Mouse (Mus musculus) megakaryocyte, embryonic 14.5 days (primary cell): ENCODE data around the gene Tnfrsf14. TPM values are rescaled to one million over a fixed set of nuclear protein-coding genes. Genes with fewer than 3 reads are reported as not detected.

ENCODE experiments used
- H3K27me3 ChIP-seq: replicated peaks from 2 replicates; pipeline ENCODE3; 2012; ENCODE audit warnings: inconsistent platforms
- H3K36me3 ChIP-seq: replicated peaks from 2 replicates; pipeline ENCODE3; 2012; ENCODE audit warnings: low read length, inconsistent platforms, mixed read lengths
- H3K4me1 ChIP-seq: 2 replicates; pipeline ENCODE4 v1.6.1; 2012; ENCODE audit warnings: inconsistent platforms
- H3K4me3 ChIP-seq: replicated peaks from 2 replicates; pipeline ENCODE3; 2012; ENCODE audit warnings: moderate library complexity, mild to moderate bottlenecking, inconsistent platforms
- H3K9me3 ChIP-seq: 2 replicates; pipeline ENCODE4 v1.6.1; 2012; ENCODE audit warnings: inconsistent platforms
- FLI1 ChIP-seq: IDR thresholded peaks from 2 replicates; pipeline ENCODE4 v1.6.1; 2012; ENCODE audit warnings: low read length, inconsistent platforms, mixed read lengths
- GATA1 ChIP-seq: IDR thresholded peaks from 3 replicates; pipeline ENCODE4 v1.6.1; 2012; ENCODE audit warnings: mixed read lengths, low read length, inconsistent platforms, borderline replicate concordance
- polyA plus RNA-seq: library from polyadenylated mRNA; stranded (reverse); fragments of >175 nt; gene quantifications from 2 replicates; pipeline ENCODE4 v1.2.3, GENCODE M21; 2012; ENCODE audit warnings: low replicate concordance; ENCODE audit not compliant: insufficient read depth

Tnfrsf14 gene
- polyA plus RNA-seq, 1 experiment = 5.4 TPM

DNA sequence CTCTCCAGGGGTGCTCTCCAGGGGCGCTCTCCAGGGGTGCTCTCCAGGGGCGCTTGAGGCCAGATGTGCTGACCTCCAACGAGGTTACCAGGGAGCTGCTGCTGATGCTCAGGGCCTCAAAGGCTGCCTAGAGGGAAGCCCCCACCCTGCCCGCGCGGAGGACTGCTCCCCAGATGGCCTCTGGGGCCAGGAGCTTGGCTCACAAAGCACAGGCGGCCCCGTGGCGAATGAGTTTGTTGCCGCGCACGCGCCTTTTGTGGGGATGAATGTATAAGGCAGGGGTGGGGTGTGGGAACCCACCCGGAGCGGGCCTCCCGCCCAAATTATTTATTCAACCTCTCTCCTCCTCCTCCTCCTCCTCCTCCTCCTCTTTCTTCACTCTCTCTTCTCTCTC lies 21.2 kb upstream of the Tnfrsf14 start:
- no peaks in the 10 kb centered on the region for H3K9me3 ChIP-seq
- no peak overlapping the region for H3K4me3 ChIP-seq
- peaks cover 16% of the 10 kb centered on the region for H3K4me1 ChIP-seq
- peaks cover 85% of the 10 kb centered on the region for H3K27me3 ChIP-seq
- TF ChIP-seq FLI1 (no peak), GATA1 (no peak)
- no peaks in the 10 kb centered on the region for H3K36me3 ChIP-seq

DNA sequence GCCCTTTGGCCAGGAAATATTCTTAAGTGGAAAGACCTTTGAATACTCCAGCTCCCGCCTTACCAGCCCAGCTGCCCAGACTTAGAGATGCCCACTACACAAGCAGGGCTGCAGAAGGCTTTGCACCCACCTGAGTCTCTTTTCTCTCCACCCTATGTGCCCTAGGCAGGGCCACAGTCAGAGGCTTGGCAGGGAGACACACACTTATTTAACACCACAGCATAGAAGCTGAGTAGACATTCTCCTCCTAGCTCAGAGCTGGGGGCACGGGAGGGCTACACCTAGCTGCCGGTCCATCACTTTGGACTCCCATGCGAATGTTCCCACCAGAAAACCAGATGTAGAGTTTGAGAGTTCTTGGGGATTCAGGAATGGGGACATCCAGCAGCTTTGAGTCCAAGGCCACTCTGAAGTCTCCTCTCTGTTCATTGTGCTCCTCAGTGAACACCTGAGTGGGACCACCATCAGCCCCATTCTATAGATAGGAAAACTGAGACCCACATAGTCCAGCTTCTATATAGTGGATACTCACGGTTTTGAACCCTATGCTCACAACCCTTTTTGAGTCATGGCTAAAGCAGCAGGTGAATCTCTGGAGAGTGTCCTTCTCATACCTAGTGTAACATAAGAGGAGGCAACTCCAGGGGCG lies 20.7 kb upstream of the Tnfrsf14 start:
- no peak overlapping the region for H3K4me3 ChIP-seq
- TF ChIP-seq FLI1 (no peak), GATA1 (no peak)
- no peaks in the 10 kb centered on the region for H3K36me3 ChIP-seq
- H3K9me3 ChIP-seq = no peaks in the 10 kb centered on the region
- H3K27me3 ChIP-seq = peaks cover 80% of the 10 kb centered on the region
- peaks cover 18% of the 10 kb centered on the region for H3K4me1 ChIP-seq

DNA sequence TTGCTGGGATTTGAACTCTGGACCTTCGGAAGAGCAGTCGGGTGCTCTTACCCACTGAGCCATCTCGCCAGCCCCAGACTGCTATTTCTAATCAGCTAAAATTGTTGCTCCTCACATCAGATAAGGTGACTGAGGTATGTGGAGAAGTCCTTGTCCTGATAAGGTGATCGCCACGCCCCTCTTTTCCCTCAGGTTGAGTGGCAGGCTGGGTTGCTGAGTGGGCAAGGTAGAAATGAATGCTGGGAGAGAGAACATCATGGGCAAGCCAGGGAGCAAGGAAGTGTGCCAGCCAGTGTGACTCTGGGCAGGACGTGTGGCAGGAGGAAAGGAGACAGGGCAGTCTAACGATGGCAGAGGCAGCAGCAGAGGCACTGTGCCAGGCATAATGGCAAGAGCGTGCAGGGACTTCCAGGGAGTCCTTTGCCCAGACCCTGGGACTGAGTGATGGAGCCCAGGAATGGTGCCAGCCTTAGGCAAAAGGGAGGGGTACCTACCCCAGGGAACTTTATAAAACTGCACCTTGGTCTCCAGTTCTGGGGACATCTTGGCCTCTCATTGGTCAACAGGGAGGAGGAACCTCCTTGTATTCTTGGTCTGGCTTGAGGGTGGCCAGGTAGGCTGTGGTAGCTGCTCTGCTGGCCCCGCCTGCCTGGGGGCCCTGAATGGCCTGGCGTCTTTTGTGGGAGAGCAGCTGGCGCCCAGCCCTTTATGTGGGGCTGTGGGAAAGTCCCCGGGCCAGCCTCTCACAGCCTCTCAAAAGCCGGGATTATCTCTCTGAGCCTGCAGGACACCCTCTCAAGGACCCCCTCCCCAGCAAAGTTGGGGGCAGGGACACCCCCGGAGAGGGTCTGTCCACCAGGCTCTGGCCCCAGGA lies 19.9 kb upstream of the Tnfrsf14 start:
- Histone ChIP-seq H3K27me3 (peaks cover 72% of the 10 kb centered on the region), H3K4me1 (peaks cover 25% of the 10 kb centered on the region), H3K9me3 (no peaks in the 10 kb centered on the region), H3K4me3 (no peak overlapping the region), H3K36me3 (no peaks in the 10 kb centered on the region)
- TF ChIP-seq FLI1 (no peak), GATA1 (no peak)

DNA sequence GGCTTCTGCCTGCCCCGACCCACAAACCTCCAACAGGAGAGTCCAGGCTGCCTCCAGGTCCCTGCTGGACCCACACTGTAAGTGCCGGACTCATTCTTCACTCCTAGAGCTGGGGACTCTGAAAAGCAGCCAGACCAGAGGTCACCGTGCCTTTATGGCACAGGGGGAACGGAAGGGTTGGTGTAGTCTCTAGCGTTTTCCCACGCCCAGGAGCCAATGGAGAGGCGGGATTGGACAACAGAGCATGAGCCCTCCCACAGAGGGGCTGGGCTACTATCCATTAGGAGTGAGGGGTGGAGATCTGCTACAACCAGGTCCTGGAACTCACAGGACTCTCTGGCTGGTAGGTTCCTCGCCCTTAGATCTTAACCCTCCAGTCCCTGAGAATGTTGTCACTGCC lies 18.0 kb upstream of the Tnfrsf14 start:
- Histone ChIP-seq H3K4me3 (peak overlapping the region; percentile 24), H3K4me1 (peaks cover 29% of the 10 kb centered on the region), H3K27me3 (peaks cover 54% of the 10 kb centered on the region), H3K9me3 (no peaks in the 10 kb centered on the region), H3K36me3 (no peaks in the 10 kb centered on the region)
- TF ChIP-seq GATA1 (no peak), FLI1 (no peak)

DNA sequence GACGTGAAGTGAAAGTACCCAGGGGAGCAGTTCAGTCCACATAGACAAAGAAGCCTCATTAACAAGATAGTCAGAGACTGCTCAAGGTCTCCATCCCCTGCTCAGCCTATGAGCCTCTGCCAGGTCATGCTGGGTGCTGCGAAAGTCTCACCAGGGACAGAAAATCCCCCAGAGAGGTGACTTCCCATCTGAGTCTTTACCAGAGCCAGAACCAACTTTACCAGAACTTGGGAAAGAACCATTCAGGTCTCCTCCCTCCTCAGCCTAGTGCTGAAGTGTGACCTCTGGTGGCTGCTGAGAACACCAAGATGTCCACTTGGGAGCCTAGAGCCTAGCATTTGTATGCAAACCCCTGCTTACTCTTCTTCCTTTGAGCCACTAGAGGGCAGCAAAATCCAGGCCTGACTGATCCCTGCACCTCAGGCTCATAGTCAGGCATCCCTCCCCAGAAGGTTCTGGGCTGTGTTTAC lies 15.8 kb upstream of the Tnfrsf14 start:
- no peaks in the 10 kb centered on the region for H3K9me3 ChIP-seq
- peaks cover 40% of the 10 kb centered on the region for H3K4me1 ChIP-seq
- H3K27me3 ChIP-seq = peaks cover 36% of the 10 kb centered on the region
- no peaks in the 10 kb centered on the region for H3K36me3 ChIP-seq
- TF ChIP-seq GATA1 = no peak
- no peak for TF ChIP-seq FLI1
- H3K4me3 ChIP-seq = peak overlapping the region; percentile 67

DNA sequence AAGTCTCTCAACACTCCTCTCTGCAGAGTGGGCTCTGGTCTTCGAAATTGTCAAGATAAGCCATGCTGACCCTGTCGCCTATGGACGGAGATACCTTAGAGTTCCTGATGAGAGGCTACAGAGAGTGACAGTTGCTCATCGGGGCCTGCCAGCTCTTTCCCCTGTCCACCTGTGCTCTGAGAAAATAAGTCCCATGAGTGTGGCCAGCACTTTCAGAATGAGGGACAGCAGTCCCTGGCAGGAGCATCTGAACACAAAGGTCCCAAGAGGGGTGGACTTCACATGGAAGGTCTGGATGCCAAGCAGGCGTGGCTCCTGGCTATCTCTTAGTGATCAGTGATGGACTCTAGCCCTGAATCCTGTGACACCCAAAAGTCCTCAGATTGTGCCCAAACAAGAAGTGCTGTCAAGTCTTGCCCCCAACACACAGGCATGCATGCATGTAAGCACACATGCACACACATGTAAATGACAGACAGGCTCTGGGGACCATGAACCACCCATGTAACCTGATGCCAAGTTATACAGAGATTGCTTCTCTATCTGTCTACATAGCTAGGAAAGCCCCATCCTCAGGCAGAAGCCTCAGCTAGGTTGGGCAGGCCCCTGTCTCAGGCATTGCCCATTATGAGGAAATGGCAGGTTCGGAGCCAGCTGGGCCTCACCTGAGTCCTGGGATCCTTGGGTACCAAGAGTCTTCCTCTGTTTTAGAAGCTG lies 15.1 kb upstream of the Tnfrsf14 start:
- TF ChIP-seq GATA1 = no peak
- TF ChIP-seq FLI1 = no peak
- no peaks in the 10 kb centered on the region for H3K36me3 ChIP-seq
- H3K9me3 ChIP-seq = no peaks in the 10 kb centered on the region
- H3K4me3 ChIP-seq = peak overlapping the region; percentile 67
- peaks cover 40% of the 10 kb centered on the region for H3K4me1 ChIP-seq
- H3K27me3 ChIP-seq = peaks cover 31% of the 10 kb centered on the region

DNA sequence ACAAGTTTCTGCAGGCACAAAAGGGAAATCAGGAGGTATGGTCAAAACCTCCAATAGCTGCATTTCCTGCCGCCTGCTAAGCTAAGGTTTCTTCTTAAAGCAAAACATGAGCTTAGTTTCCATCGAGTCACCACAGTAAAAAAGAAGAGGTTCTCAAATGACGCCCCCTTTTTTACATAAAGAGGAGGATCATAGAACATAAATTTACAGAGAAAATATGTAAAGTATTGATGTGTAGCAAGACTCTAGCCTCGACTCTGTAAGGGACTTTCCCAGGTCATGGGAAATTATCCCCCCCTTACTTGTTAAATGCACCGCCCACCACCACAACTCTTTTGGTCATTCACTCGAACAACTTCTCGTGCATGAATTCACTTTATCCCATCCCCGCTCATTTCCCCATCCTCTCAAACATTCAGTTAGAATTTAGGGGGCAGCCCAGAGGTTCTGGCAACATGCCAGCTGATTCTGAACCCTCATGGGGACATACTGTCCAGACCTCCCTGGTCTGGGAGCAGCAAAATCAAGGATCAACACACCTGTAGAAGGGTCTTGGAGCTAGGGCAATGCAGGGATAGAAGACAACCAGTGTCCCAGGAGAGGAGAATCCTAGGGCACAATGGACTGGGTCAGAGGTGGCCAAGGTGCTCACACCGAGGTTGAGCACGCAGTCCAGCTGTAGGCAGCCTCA lies 14.4 kb upstream of the Tnfrsf14 start:
- Histone ChIP-seq H3K36me3 (no peaks in the 10 kb centered on the region), H3K9me3 (no peaks in the 10 kb centered on the region), H3K27me3 (peaks cover 31% of the 10 kb centered on the region), H3K4me1 (peaks cover 40% of the 10 kb centered on the region), H3K4me3 (peak overlapping the region; percentile 62)
- TF ChIP-seq FLI1 (no peak), GATA1 (no peak)

DNA sequence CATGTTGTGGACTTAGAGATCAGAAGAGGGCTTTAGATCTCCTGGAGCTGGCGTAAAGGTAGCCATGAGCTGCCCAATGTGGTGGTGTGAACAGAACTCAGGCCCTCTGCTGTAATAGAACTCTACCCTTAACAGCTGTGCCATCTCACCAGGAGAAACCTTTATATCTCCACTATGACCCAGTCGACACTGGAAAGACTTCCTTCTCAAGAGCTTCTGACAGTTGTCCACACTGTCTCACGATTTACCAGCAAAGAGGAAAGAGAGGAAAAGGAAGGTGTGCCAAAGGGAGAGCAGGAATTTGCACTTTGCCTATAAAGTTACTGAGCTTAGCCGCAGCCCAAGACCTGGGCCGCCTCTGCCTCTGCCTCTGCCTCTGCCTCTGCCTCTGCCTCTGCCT lies 13.5 kb upstream of the Tnfrsf14 start:
- Histone ChIP-seq H3K27me3 (peaks cover 30% of the 10 kb centered on the region), H3K4me3 (peak overlapping the region; percentile 9), H3K4me1 (peaks cover 42% of the 10 kb centered on the region), H3K36me3 (no peaks in the 10 kb centered on the region), H3K9me3 (no peaks in the 10 kb centered on the region)
- TF ChIP-seq GATA1 = no peak
- no peak for TF ChIP-seq FLI1

DNA sequence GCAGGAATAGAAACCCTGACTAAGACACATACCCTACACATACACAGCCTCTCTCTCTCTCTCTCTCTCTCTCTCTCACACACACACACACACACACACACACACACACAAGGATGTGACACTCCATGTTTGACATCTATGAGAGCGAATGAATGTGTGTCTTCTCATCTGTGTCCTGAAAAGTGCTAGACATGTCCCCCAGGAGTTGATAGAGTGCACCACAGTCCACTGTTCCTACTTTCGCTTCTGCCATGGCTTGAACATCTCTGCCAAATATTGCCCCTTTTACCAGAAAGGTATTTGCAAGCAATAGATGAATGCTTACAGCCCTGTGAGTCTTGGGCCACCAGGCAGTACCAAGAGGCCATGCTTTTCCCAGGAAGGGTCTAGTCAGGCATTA lies 11.8 kb upstream of the Tnfrsf14 start:
- H3K36me3 ChIP-seq = no peaks in the 10 kb centered on the region
- peaks cover 17% of the 10 kb centered on the region for H3K27me3 ChIP-seq
- H3K4me1 ChIP-seq = peaks cover 43% of the 10 kb centered on the region
- no peaks in the 10 kb centered on the region for H3K9me3 ChIP-seq
- no peak overlapping the region for H3K4me3 ChIP-seq
- no peak for TF ChIP-seq FLI1
- no peak for TF ChIP-seq GATA1

DNA sequence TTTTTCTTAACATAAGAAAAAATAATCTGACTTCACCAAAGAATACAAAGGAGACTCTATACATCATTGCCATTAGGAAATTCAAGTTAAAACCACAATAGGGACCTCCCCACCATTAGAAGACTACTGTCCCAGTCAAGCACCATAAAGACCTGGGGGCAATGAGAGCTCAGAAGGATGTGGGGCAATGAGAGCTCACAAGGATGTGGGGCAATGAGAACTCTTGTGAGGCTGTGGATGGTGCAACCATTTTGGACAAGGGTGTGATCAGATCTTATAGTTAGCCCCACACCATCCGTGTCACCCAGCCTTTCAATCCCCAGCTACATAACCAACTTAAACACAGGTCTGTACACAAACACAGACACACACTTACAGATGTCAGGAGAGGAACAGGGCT lies 9.4 kb upstream of the Tnfrsf14 start:
- TF ChIP-seq GATA1 = no peak
- TF ChIP-seq FLI1 = no peak
- Histone ChIP-seq H3K4me1 (peaks cover 41% of the 10 kb centered on the region), H3K27me3 (peaks cover 32% of the 10 kb centered on the region)

More for the DNA sequence above, 9.4 kb upstream of the Tnfrsf14 start:
- Histone ChIP-seq H3K9me3 (no peaks in the 10 kb centered on the region), H3K36me3 (no peaks in the 10 kb centered on the region), H3K4me3 (no peak overlapping the region)
